Mouse (Mus musculus) ES-Bruce4 (cell line): Measurements from ENCODE around the gene Dpp9.

ENCODE experiments used
- CTCF ChIP-seq: IDR thresholded peaks from one replicate; pipeline ENCODE4 v1.8.1; 2011; ENCODE audit warnings: low read depth, low read length
- EP300 ChIP-seq: IDR thresholded peaks from 2 replicates; pipeline ENCODE4 v1.6.1; 2011; ENCODE audit warnings: low read depth, low read length; ENCODE audit not compliant: insufficient read depth
- POLR2A ChIP-seq: IDR thresholded peaks from one replicate; pipeline ENCODE4 v1.8.1; 2011; ENCODE audit warnings: low read length; ENCODE audit not compliant: insufficient read depth

- TF ChIP-seq CTCF (no peak), POLR2A (no peak), EP300 (no peak)
Observed at GRCm38 (mm10) chr17:56149897-56150296, 68.8 kb downstream of the Dpp9 start.
